8 mouse cellular contexts compared by ENCODE assay signal in the genomic region with DNA sequence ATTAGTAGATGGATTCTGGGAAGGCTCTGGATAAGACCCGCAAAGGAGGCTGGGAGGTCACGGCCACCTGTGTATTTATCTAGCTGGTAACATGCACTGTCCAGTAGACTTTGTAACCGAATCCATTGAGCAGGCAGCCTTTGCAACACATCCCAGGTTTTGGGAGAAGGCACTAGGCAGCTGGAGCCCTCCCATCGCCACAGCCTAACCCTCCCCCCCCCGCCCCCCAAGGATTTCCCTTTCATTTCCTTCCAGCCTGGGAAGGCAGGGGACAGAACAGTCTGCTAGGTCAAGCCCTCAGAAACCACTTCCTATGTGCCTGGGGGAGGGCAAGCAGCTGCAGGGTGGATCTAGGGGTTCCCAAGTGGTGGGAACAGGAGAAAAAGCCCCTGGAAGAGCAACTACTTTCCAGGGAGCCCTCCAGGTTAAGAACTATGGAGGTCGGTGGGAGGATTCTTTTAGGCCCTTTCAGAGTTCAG. TPM values are rescaled to one million over a fixed set of nuclear protein-coding genes. Genes with fewer than 3 reads are reported as not detected.
DNase-seq lines count a peak whose midpoint lies in the region.

No protein-coding gene starts in this region.

- no peaks in the 10 kb centered on the region for H3K27me3 ChIP-seq in heart, embryonic 10.5 days (ENCODE audit: insufficient read depth, poor library complexity, severe bottlenecking)
- peaks cover 61% of the 10 kb centered on the region for H3K27me3 ChIP-seq in midbrain, embryonic 10.5 days (ENCODE audit: low read depth, poor library complexity, severe bottlenecking)

- peak overlapping the region; percentile 94 for H3K27ac ChIP-seq in heart, embryonic 10.5 days
- peak overlapping the region; percentile 82 for H3K27ac ChIP-seq in midbrain, embryonic 10.5 days (replicated peaks)

- H3K36me3 ChIP-seq in heart, embryonic 10.5 days, result no peaks in the 10 kb centered on the region
- no peaks in the 10 kb centered on the region for H3K36me3 ChIP-seq in midbrain, embryonic 10.5 days

- H3K9me3 ChIP-seq in heart, embryonic 10.5 days, result no peaks in the 10 kb centered on the region
- no peaks in the 10 kb centered on the region for H3K9me3 ChIP-seq in midbrain, embryonic 10.5 days (replicated peaks)

- WGBS in heart, embryonic 10.5 days, result 10% methylated on average over 6 of the region's 6 CpGs
- 21% methylated on average over 6 of the region's 6 CpGs for WGBS in midbrain, embryonic 10.5 days

- DNase-seq in CD4-positive helper T cell, adult 2 months (ENCODE audit: low read depth, low spot score), result peak; percentile 18
- DNase-seq in Muller cell, postnatal 12 days (ENCODE audit: inconsistent ontology term), result peak; percentile 55
- DNase-seq in heart, embryonic 10.5 days (ENCODE audit: low spot score), result no peak
- peak; percentile 65 for DNase-seq in kidney, postnatal 10 days
- no peak for DNase-seq in midbrain, embryonic 10.5 days (ENCODE audit: low spot score)
- DNase-seq in left cerebral cortex, adult 8-10 months (ENCODE audit: low spot score in 2 of 2), result no peak
- no peak for DNase-seq in frontal cortex, adult 2 months (ENCODE audit: extremely low spot score in 1 of 2, low spot score in 1 of 2)
- DNase-seq in cerebellum, postnatal 4 days (ENCODE audit: low spot score in 2 of 2), result no peak

- peak overlapping the region; percentile 85 for H3K4me3 ChIP-seq in heart, embryonic 10.5 days
- H3K4me3 ChIP-seq in midbrain, embryonic 10.5 days, result peak overlapping the region; percentile 78

- peaks cover 58% of the 10 kb centered on the region for H3K4me1 ChIP-seq in heart, embryonic 10.5 days
- peaks cover 57% of the 10 kb centered on the region for H3K4me1 ChIP-seq in midbrain, embryonic 10.5 days

RNA-seq across cellular contexts. Expression of gene Zcchc24, which starts 1.1 kb away (rescaled TPM):
- polyA plus RNA-seq in heart, embryonic 10.5 days (2016; fragmentation: Nextera tagmentation; extraction: Ambion mirVana), result 15.2 and 16.9 TPM in 2 replicates
- 6.4 and 9.9 TPM in 2 replicates for polyA plus RNA-seq in midbrain, embryonic 10.5 days (2016; fragmentation: Nextera tagmentation; extraction: Ambion mirVana)
- 10 to 100 TPM; 51.5 to 58.0 (median 54.4) TPM for total RNA-seq in left cerebral cortex, adult 8-10 months (2022)
- polyA plus RNA-seq in frontal cortex, adult 2 months (2012; rRNA removed), result 46.0 and 46.3 TPM in 2 replicates

Comparison
In these comparisons a context has a peak if more than half of its experiments do, and no peak if none do; other contexts are left out.
1. DNase-seq: peak in CD4-positive helper T cell, adult 2 months (single experiment), Muller cell, postnatal 12 days (single experiment) and kidney, postnatal 10 days (single experiment); none in heart, embryonic 10.5 days (single experiment), midbrain, embryonic 10.5 days (single experiment), left cerebral cortex, adult 8-10 months (0 of 2), frontal cortex, adult 2 months (0 of 2) and cerebellum, postnatal 4 days (0 of 2).